Mouse (Mus musculus): Measurements from ENCODE around the gene Mucl3.
A peak's percentile ranks its signal among the peaks of the same experiment; 100 is the strongest.

- TF ChIP-seq CTCF (IDR thresholded peaks at IDR 0.05; ENCODE audit: low read depth), result peak; percentile 26; the same call in 1 of the 2 replicates
- TF ChIP-seq EP300 (IDR thresholded peaks at IDR 0.05; ENCODE audit: low read depth), result no peak
Observed at GRCm38 (mm10) chr17:35633992-35634391, 9.5 kb downstream of the Mucl3 start.
